Mouse (Mus musculus): Measurements from ENCODE around the gene Cd44.

Gene Cd44

GRCm38 (mm10) chr2:102913833-102914545, 12.5 kb upstream of the Cd44 start:
- no peak for DNase-seq

GRCm38 (mm10) chr2:102912951-102913350, 11.5 kb upstream of the Cd44 start:
- DNase-seq: no peak

GRCm38 (mm10) chr2:102912469-102912868, 11.0 kb upstream of the Cd44 start:
- DNase-seq: no peak

GRCm38 (mm10) chr2:102909403-102909802, 7.9 kb upstream of the Cd44 start:
- DNase-seq: no peak

GRCm38 (mm10) chr2:102905604-102906003, 4.1 kb upstream of the Cd44 start:
- no peak for DNase-seq

- no peak for DNase-seq
Measured at GRCm38 (mm10) chr2:102901828-102902223, 361 bp upstream of the Cd44 start.

- DNase-seq: no peak
Measured at GRCm38 (mm10) chr2:102900230-102900721, 1.2 kb downstream of the Cd44 start.

- DNase-seq: no peak
Measured at GRCm38 (mm10) chr2:102899238-102899637, 2.2 kb downstream of the Cd44 start.

- DNase-seq: no peak
Measured at GRCm38 (mm10) chr2:102898585-102898984, 2.9 kb downstream of the Cd44 start.

GRCm38 (mm10) chr2:102896154-102896553, 5.3 kb downstream of the Cd44 start:
- DNase-seq: no peak

GRCm38 (mm10) chr2:102895197-102895596, 6.3 kb downstream of the Cd44 start:
- no peak for DNase-seq

GRCm38 (mm10) chr2:102894785-102895184, 6.7 kb downstream of the Cd44 start:
- DNase-seq: no peak

- no peak for DNase-seq
Measured at GRCm38 (mm10) chr2:102888688-102889225, 12.7 kb downstream of the Cd44 start.

- no peak for DNase-seq
Measured at GRCm38 (mm10) chr2:102887137-102887536, 14.3 kb downstream of the Cd44 start.

GRCm38 (mm10) chr2:102886306-102886935, 15.0 kb downstream of the Cd44 start:
- DNase-seq: no peak

GRCm38 (mm10) chr2:102882597-102883272, 18.7 kb downstream of the Cd44 start:
- no peak for DNase-seq

GRCm38 (mm10) chr2:102882004-102882588, 19.4 kb downstream of the Cd44 start:
- DNase-seq: peak; percentile 7

GRCm38 (mm10) chr2:102878513-102878912, 23.0 kb downstream of the Cd44 start:
- no peak for DNase-seq

- no peak for DNase-seq
Measured at GRCm38 (mm10) chr2:102877463-102877862, 24.0 kb downstream of the Cd44 start.

GRCm38 (mm10) chr2:102876141-102876540, 25.3 kb downstream of the Cd44 start:
- no peak for DNase-seq

GRCm38 (mm10) chr2:102873848-102874247, 27.6 kb downstream of the Cd44 start:
- no peak for DNase-seq

- DNase-seq: no peak
Measured at GRCm38 (mm10) chr2:102873194-102873593, 28.3 kb downstream of the Cd44 start.

GRCm38 (mm10) chr2:102872436-102872835, 29.0 kb downstream of the Cd44 start:
- no peak for DNase-seq

Data from kidney, postnatal 14 days (tissue).